Mouse (Mus musculus): ENCODE data around the gene Ep400. TPM values are rescaled to one million over a fixed set of nuclear protein-coding genes. Genes with fewer than 3 reads are reported as not detected.

Ep400 gene
- 55.4 and 61.4 TPM in 2 replicates for polyA plus RNA-seq (2016; fragmentation: Nextera tagmentation; extraction: Ambion mirVana)

GRCm38 (mm10) chr5:110770448-110771158 lies at the start of gene Ep400:
Gene Ep400 (minus strand): TSS chr5:110770717.
- Histone ChIP-seq H3K9ac (peak within 1 kb of the TSS; percentile 94), H3K4me1 (peaks cover 15% of the 10 kb centered on the region), H3K27ac (peak within 1 kb of the TSS; percentile 95), H3K27me3 (no peaks in the 10 kb centered on the region), H3K4me3 (peak within 1 kb of the TSS; percentile 94), H3K9me3 (replicated peaks) (no peaks in the 10 kb centered on the region), H3K4me2 (replicated peaks) (peak within 1 kb of the TSS; percentile 85), H3K36me3 (peaks cover 22% of the 10 kb centered on the region)
- ATAC-seq (ENCODE audit: low FRiP score): peak; percentile 99
- under 1% methylated on average over 82 of the region's 83 CpGs for WGBS

- under 1% methylated on average over 79 of the region's 80 CpGs for WGBS
- Histone ChIP-seq H3K4me1 (peaks cover 42% of the 10 kb centered on the region), H3K9ac (peak within 1 kb of the TSS; percentile 98), H3K4me2 (replicated peaks) (peak within 1 kb of the TSS; percentile 99), H3K36me3 (peaks cover 8% of the 10 kb centered on the region; the same call in 1 of the 2 replicates), H3K4me3 (peak within 1 kb of the TSS; percentile 96), H3K9me3 (replicated peaks) (no peaks in the 10 kb centered on the region), H3K27ac (peak within 1 kb of the TSS; percentile 87), H3K27me3 (no peaks in the 10 kb centered on the region)
- ATAC-seq (ENCODE audit: low FRiP score): peak; percentile 94
These were observed 39.3 kb upstream of the Ep400 start, which contains the start of gene Ulk1 for GRCm38 (mm10) chr5:110809667-110810325. Gene Ulk1 (minus strand): TSS chr5:110810097.

GRCm38 (mm10) chr5:110808821-110809666 lies 38.5 kb upstream of the Ep400 start:
- H3K4me1 ChIP-seq: peaks cover 42% of the 10 kb centered on the region
- peak overlapping the region; percentile 99 for H3K4me2 ChIP-seq (replicated peaks)
- H3K36me3 ChIP-seq: peaks cover 14% of the 10 kb centered on the region; the same call in 1 of the 2 replicates
- H3K4me3 ChIP-seq: peak overlapping the region; percentile 96
- WGBS: 2% methylated on average over 27 of the region's 27 CpGs
- H3K27ac ChIP-seq: peak overlapping the region; percentile 87
- peak overlapping the region; percentile 98 for H3K9ac ChIP-seq
- H3K27me3 ChIP-seq: no peaks in the 10 kb centered on the region
- ATAC-seq (ENCODE audit: low FRiP score): peak; percentile 4; the same call in 1 of the 2 replicates
- H3K9me3 ChIP-seq (replicated peaks): no peaks in the 10 kb centered on the region

- 4% methylated on average over 14 of the region's 14 CpGs for WGBS
- ATAC-seq (ENCODE audit: low FRiP score): peak; percentile 41; the same call in 1 of the 2 replicates
- Histone ChIP-seq H3K9ac (peak overlapping the region; percentile 98), H3K27me3 (no peaks in the 10 kb centered on the region), H3K4me3 (peak overlapping the region; percentile 96), H3K9me3 (replicated peaks) (no peaks in the 10 kb centered on the region), H3K36me3 (peaks cover 16% of the 10 kb centered on the region; the same call in 1 of the 2 replicates), H3K4me2 (replicated peaks) (peak overlapping the region; percentile 99), H3K4me1 (peaks cover 42% of the 10 kb centered on the region), H3K27ac (peak overlapping the region; percentile 1; the same call in 1 of the 2 replicates)
These were observed 37.6 kb upstream of the Ep400 start for GRCm38 (mm10) chr5:110808061-110808631.

- H3K4me1 ChIP-seq: peaks cover 44% of the 10 kb centered on the region
- no peaks in the 10 kb centered on the region for H3K27me3 ChIP-seq
- peaks cover 18% of the 10 kb centered on the region for H3K36me3 ChIP-seq
- ATAC-seq (ENCODE audit: low FRiP score): no peak
- no peaks in the 10 kb centered on the region for H3K9me3 ChIP-seq (replicated peaks)
- peak overlapping the region; percentile 1; the same call in 1 of the 2 replicates for H3K27ac ChIP-seq
- H3K4me2 ChIP-seq (replicated peaks): peak overlapping the region; percentile 99
- H3K4me3 ChIP-seq: peak overlapping the region; percentile 96
- H3K9ac ChIP-seq: peak overlapping the region; percentile 98
- 84% methylated on average over 4 of the region's 4 CpGs for WGBS
These were observed 36.9 kb upstream of the Ep400 start for GRCm38 (mm10) chr5:110807453-110807852.

GRCm38 (mm10) chr5:110806676-110807075 lies 36.2 kb upstream of the Ep400 start:
- Histone ChIP-seq H3K4me2 (replicated peaks) (no peak overlapping the region), H3K4me3 (no peak overlapping the region), H3K27ac (no peak overlapping the region), H3K4me1 (peaks cover 44% of the 10 kb centered on the region), H3K27me3 (no peaks in the 10 kb centered on the region), H3K9me3 (replicated peaks) (no peaks in the 10 kb centered on the region), H3K36me3 (peaks cover 25% of the 10 kb centered on the region), H3K9ac (no peak overlapping the region)
- no peak for ATAC-seq (ENCODE audit: low FRiP score)
- 86% methylated on average over 1 of the region's 1 CpGs for whole genome bisulfite sequencing

GRCm38 (mm10) chr5:110806154-110806553 lies 35.6 kb upstream of the Ep400 start:
- H3K4me3 ChIP-seq: no peak overlapping the region
- H3K4me1 ChIP-seq: peaks cover 44% of the 10 kb centered on the region
- H3K27me3 ChIP-seq: no peaks in the 10 kb centered on the region
- ATAC-seq (ENCODE audit: low FRiP score): no peak
- H3K9ac ChIP-seq: no peak overlapping the region
- no peak overlapping the region for H3K4me2 ChIP-seq (replicated peaks)
- WGBS: 97% methylated on average over 4 of the region's 4 CpGs
- H3K36me3 ChIP-seq: peaks cover 29% of the 10 kb centered on the region
- no peak overlapping the region for H3K27ac ChIP-seq
- H3K9me3 ChIP-seq (replicated peaks): no peaks in the 10 kb centered on the region

- no peak overlapping the region for H3K9ac ChIP-seq
- peaks cover 44% of the 10 kb centered on the region for H3K4me1 ChIP-seq
- H3K4me3 ChIP-seq: no peak overlapping the region
- no peak overlapping the region for H3K27ac ChIP-seq
- H3K27me3 ChIP-seq: no peaks in the 10 kb centered on the region
- WGBS: 86% methylated on average over 7 of the region's 7 CpGs
- no peak for ATAC-seq (ENCODE audit: low FRiP score)
- no peaks in the 10 kb centered on the region for H3K9me3 ChIP-seq (replicated peaks)
- peaks cover 45% of the 10 kb centered on the region for H3K36me3 ChIP-seq
- no peak overlapping the region for H3K4me2 ChIP-seq (replicated peaks)
These were observed 33.7 kb upstream of the Ep400 start for GRCm38 (mm10) chr5:110804012-110804743.

- H3K4me2 ChIP-seq (replicated peaks): no peak overlapping the region
- no peaks in the 10 kb centered on the region for H3K27me3 ChIP-seq
- no peak overlapping the region for H3K9ac ChIP-seq
- no peak for ATAC-seq (ENCODE audit: low FRiP score)
- no peaks in the 10 kb centered on the region for H3K9me3 ChIP-seq (replicated peaks)
- peaks cover 31% of the 10 kb centered on the region for H3K4me1 ChIP-seq
- H3K36me3 ChIP-seq: peaks cover 59% of the 10 kb centered on the region
- no peak overlapping the region for H3K27ac ChIP-seq
- no peak overlapping the region for H3K4me3 ChIP-seq
These were observed 32.3 kb upstream of the Ep400 start for GRCm38 (mm10) chr5:110802809-110803208.

GRCm38 (mm10) chr5:110802186-110802585 lies 31.7 kb upstream of the Ep400 start:
- WGBS: 86% methylated on average over 4 of the region's 4 CpGs
- ATAC-seq (ENCODE audit: low FRiP score): no peak
- H3K36me3 ChIP-seq: peaks cover 64% of the 10 kb centered on the region

GRCm38 (mm10) chr5:110801036-110801624 lies 30.6 kb upstream of the Ep400 start:
- H3K27me3 ChIP-seq: no peaks in the 10 kb centered on the region
- ATAC-seq (ENCODE audit: low FRiP score): no peak
- no peak overlapping the region for H3K27ac ChIP-seq
- H3K36me3 ChIP-seq: peaks cover 74% of the 10 kb centered on the region
- H3K4me2 ChIP-seq (replicated peaks): no peak overlapping the region
- WGBS: 85% methylated on average over 3 of the region's 3 CpGs
- H3K9me3 ChIP-seq (replicated peaks): no peaks in the 10 kb centered on the region
- H3K9ac ChIP-seq: no peak overlapping the region
- H3K4me3 ChIP-seq: no peak overlapping the region
- peaks cover 14% of the 10 kb centered on the region for H3K4me1 ChIP-seq

More at GRCm38 (mm10) chr5:110802186-110802585, 31.7 kb upstream of the Ep400 start:
- no peaks in the 10 kb centered on the region for H3K27me3 ChIP-seq
- H3K27ac ChIP-seq: no peak overlapping the region; the same call in 1 of the 2 replicates
- H3K4me3 ChIP-seq: no peak overlapping the region
- H3K9ac ChIP-seq: no peak overlapping the region
- H3K9me3 ChIP-seq (replicated peaks): no peaks in the 10 kb centered on the region
- H3K4me2 ChIP-seq (replicated peaks): no peak overlapping the region
- peaks cover 24% of the 10 kb centered on the region for H3K4me1 ChIP-seq
